ENCODE assay signal across 9 mouse cellular contexts in the genomic region with DNA sequence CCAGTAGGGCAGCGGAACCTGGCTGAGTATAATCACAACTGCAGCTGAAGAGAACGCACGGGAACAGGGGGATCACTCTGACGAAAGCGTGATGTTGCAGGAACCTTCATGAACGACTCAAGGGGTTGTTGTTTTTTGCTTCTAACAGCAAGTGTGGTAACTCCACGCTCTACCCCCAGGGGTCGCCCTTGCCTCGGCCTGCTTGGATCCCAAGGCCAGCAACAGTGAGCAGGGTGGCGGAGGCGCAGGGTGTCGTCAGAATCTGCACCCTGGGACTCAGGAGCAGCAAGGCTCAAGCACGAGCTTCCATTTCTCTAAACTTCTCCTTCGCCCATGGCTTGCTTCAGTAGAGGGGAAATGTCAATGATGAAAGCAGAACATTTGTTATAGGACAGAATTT. TPM values are rescaled to one million over a fixed set of nuclear protein-coding genes. Genes with fewer than 3 reads are reported as not detected.
DNase-seq lines count a peak whose midpoint lies in the region; ATAC-seq and TF ChIP-seq lines count a peak whose summit lies in the region.
"Had no signal": no experiment of that assay in that cellular context is flagged by ENCODE, and none has a peak within 500 bp of the region (broad histone marks: within the 10 kb centered on the region; RNA-seq: fewer than 3 reads in every experiment).

No protein-coding gene starts in this region.

- H3K9me3 ChIP-seq in kidney, embryonic 14.5 days (ENCODE audit: control insufficient read depth, low read length): no peaks in the 10 kb centered on the region
- H3K9me3 ChIP-seq in intestine, embryonic 14.5 days (ENCODE audit: control insufficient read depth, low read length): no peaks in the 10 kb centered on the region
- no peaks in the 10 kb centered on the region for H3K9me3 ChIP-seq in limb, embryonic 11.5 days (ENCODE audit: control insufficient read depth, low read length)
- H3K9me3 ChIP-seq in stomach, embryonic 14.5 days (ENCODE audit: control insufficient read depth, low read depth, low read length): no peaks in the 10 kb centered on the region

- no peak for ATAC-seq in kidney, embryonic 14.5 days (ENCODE audit: low FRiP score, low TSS enrichment)
- ATAC-seq in intestine, embryonic 14.5 days (replicated peaks; ENCODE audit: low FRiP score, low TSS enrichment, low read depth): 0 out of 2 replicates have a peak, but pooled peaks have one; percentile 51
- ATAC-seq in limb, embryonic 11.5 days (ENCODE audit: insufficient number of reproducible peaks, low FRiP score, low TSS enrichment, low read depth): no peak
- peak; percentile 55; the same call in 1 of the 2 replicates for ATAC-seq in stomach, embryonic 14.5 days (ENCODE audit: insufficient number of reproducible peaks, insufficient read depth, low FRiP score, low read depth)

- no peak overlapping the region for H3K4me2 ChIP-seq in kidney, embryonic 14.5 days (replicated peaks; ENCODE audit: low read depth, low read length)
- no peak overlapping the region for H3K4me2 ChIP-seq in intestine, embryonic 14.5 days (ENCODE audit: low read length)
- no peak overlapping the region for H3K4me2 ChIP-seq in limb, embryonic 11.5 days (ENCODE audit: low read depth, severe bottlenecking)
- no peak overlapping the region for H3K4me2 ChIP-seq in stomach, embryonic 14.5 days (replicated peaks; ENCODE audit: low read depth, low read length)

- no peak overlapping the region for H3K9ac ChIP-seq in kidney, embryonic 14.5 days (ENCODE audit: low read depth, low read length)
- H3K9ac ChIP-seq in intestine, embryonic 14.5 days (ENCODE audit: low read length): no peak overlapping the region
- H3K9ac ChIP-seq in limb, embryonic 11.5 days (ENCODE audit: low read length): no peak overlapping the region
- no peak overlapping the region for H3K9ac ChIP-seq in stomach, embryonic 14.5 days (replicated peaks; ENCODE audit: low read depth, low read length)

- H3K27me3 ChIP-seq in kidney, embryonic 14.5 days (ENCODE audit: control insufficient read depth, insufficient read depth, low read length): no peaks in the 10 kb centered on the region
- H3K27me3 ChIP-seq in intestine, embryonic 14.5 days (replicated peaks; ENCODE audit: control insufficient read depth, insufficient read depth, low read length): no peaks in the 10 kb centered on the region
- H3K27me3 ChIP-seq in limb, embryonic 11.5 days (ENCODE audit: control insufficient read depth, insufficient read depth, low read length): no peaks in the 10 kb centered on the region
- H3K27me3 ChIP-seq in stomach, embryonic 14.5 days (ENCODE audit: control insufficient read depth, insufficient read depth, low read length): no peaks in the 10 kb centered on the region

- peaks cover 22% of the 10 kb centered on the region; the same call in 1 of the 2 replicates for H3K36me3 ChIP-seq in kidney, embryonic 14.5 days (ENCODE audit: control insufficient read depth, insufficient read depth, low read length)
- peaks cover 42% of the 10 kb centered on the region for H3K36me3 ChIP-seq in intestine, embryonic 14.5 days (ENCODE audit: control insufficient read depth, insufficient read depth, low read length)
- H3K36me3 ChIP-seq in limb, embryonic 11.5 days (ENCODE audit: control insufficient read depth, insufficient read depth, low read length): peaks cover 11% of the 10 kb centered on the region
- H3K36me3 ChIP-seq in stomach, embryonic 14.5 days (ENCODE audit: control insufficient read depth, insufficient read depth, low read length): peaks cover 11% of the 10 kb centered on the region

- intact Hi-C loops in gastrocnemius, adult 2 months (cut with DNase I): loop anchor here (1.0 to 2.0 kb wide), 3 partner anchors 54 to 100 kb away; a partner anchor contains a TSS

- WGBS in kidney, embryonic 14.5 days: 49% methylated on average over 14 of the region's 14 CpGs
- WGBS in intestine, embryonic 14.5 days: 38% methylated on average over 14 of the region's 14 CpGs
- WGBS in limb, embryonic 11.5 days: 46% methylated on average over 14 of the region's 14 CpGs
- 43% methylated on average over 14 of the region's 14 CpGs for WGBS in stomach, embryonic 14.5 days

- no peak overlapping the region for H3K27ac ChIP-seq in kidney, embryonic 14.5 days (ENCODE audit: low read depth, low read length)
- peak overlapping the region; percentile 75 for H3K27ac ChIP-seq in gastrocnemius, adult 2 months
- no peak overlapping the region for H3K27ac ChIP-seq in intestine, embryonic 14.5 days (ENCODE audit: low read depth)
- no peak overlapping the region for H3K27ac ChIP-seq in limb, embryonic 11.5 days (replicated peaks; ENCODE audit: low read depth, low read length)
- no peak overlapping the region for H3K27ac ChIP-seq in stomach, embryonic 14.5 days (ENCODE audit: low read length)

- no peak overlapping the region for H3K4me3 ChIP-seq in kidney, embryonic 14.5 days (ENCODE audit: low read length)
- no peak overlapping the region for H3K4me3 ChIP-seq in gastrocnemius, adult 2 months
- H3K4me3 ChIP-seq in intestine, embryonic 14.5 days (ENCODE audit: low read depth, low read length): no peak overlapping the region
- H3K4me3 ChIP-seq in limb, embryonic 11.5 days (ENCODE audit: low read depth, low read length): no peak overlapping the region
- no peak overlapping the region for H3K4me3 ChIP-seq in stomach, embryonic 14.5 days (ENCODE audit: low read depth, low read length)
- H3K4me3 ChIP-seq: myocyte had no signal

- H3K4me1 ChIP-seq in kidney, embryonic 14.5 days (ENCODE audit: control insufficient read depth, insufficient read depth, low read length): peaks cover 11% of the 10 kb centered on the region
- H3K4me1 ChIP-seq in intestine, embryonic 14.5 days (replicated peaks; ENCODE audit: control insufficient read depth, insufficient read depth, low read length): peaks cover 10% of the 10 kb centered on the region
- H3K4me1 ChIP-seq in limb, embryonic 11.5 days (ENCODE audit: control insufficient read depth, insufficient read depth, low read length): peaks cover 5% of the 10 kb centered on the region; the same call in 1 of the 2 replicates
- peaks cover 11% of the 10 kb centered on the region; the same call in 1 of the 2 replicates for H3K4me1 ChIP-seq in stomach, embryonic 14.5 days (ENCODE audit: control insufficient read depth, insufficient read depth, low read length)

- TF ChIP-seq CTCF in gastrocnemius, adult 2 months (IDR thresholded peaks at IDR 0.05): peak; percentile 98

- DNase-seq in kidney, adult 18-20 months: peak; percentile 86
- DNase-seq in cerebellum, adult 8-10 months: peak; percentile 89
- DNase-seq in gastrocnemius, adult 2 months: peak; percentile 93
- peak; percentile 96 for DNase-seq in intestine, embryonic 14.5 days (ENCODE audit: low spot score)
- peak; percentile 89 for DNase-seq in limb, embryonic 11.5 days (ENCODE audit: low spot score)
- DNase-seq in natural killer cell, adult 2 months (ENCODE audit: low spot score in 2 of 2): peak; percentile 78 to 84

RNA-seq across cellular contexts. Expression of a gene that starts 22.1 kb away (rescaled TPM):
- polyA plus RNA-seq in kidney, embryonic 14.5 days (2014; fragmentation: Nextera tagmentation; extraction: Ambion mirVana): 1.2 and 1.4 TPM in 2 replicates
- 1 to 10 TPM in 1 of 2 experiments, under 1 TPM in 1; 0.89 to 1.3 TPM for total RNA-seq in gastrocnemius, adult 2 months (2021)
- 4.0 and 4.7 TPM in 2 replicates for polyA plus RNA-seq in intestine, embryonic 14.5 days (2014; fragmentation: Nextera tagmentation; extraction: Ambion mirVana)
- polyA plus RNA-seq in limb, embryonic 11.5 days (2014; fragmentation: Nextera tagmentation; extraction: Ambion mirVana): 0.79 and 1.6 TPM in 2 replicates
- polyA plus RNA-seq in stomach, embryonic 14.5 days (2014; fragmentation: Nextera tagmentation; extraction: Ambion mirVana): 2.9 and 4.5 TPM in 2 replicates
- polyA plus RNA-seq: myocyte had no signal

RNA-seq across cellular contexts. Expression of a gene that starts 54.1 kb away (rescaled TPM):
- polyA plus RNA-seq in kidney, embryonic 14.5 days (2014; fragmentation: Nextera tagmentation; extraction: Ambion mirVana): 42.1 and 108 TPM in 2 replicates
- total RNA-seq in gastrocnemius, adult 2 months (2021): 10 to 100 TPM in 1 of 2 experiments, 1 to 10 TPM in 1; 7.8 to 11.8 TPM
- 185 and 200 TPM in 2 replicates for polyA plus RNA-seq in intestine, embryonic 14.5 days (2014; fragmentation: Nextera tagmentation; extraction: Ambion mirVana)
- 94.9 and 107 TPM in 2 replicates for polyA plus RNA-seq in limb, embryonic 11.5 days (2014; fragmentation: Nextera tagmentation; extraction: Ambion mirVana)
- 131 and 145 TPM in 2 replicates for polyA plus RNA-seq in stomach, embryonic 14.5 days (2014; fragmentation: Nextera tagmentation; extraction: Ambion mirVana)

RNA-seq across cellular contexts. Expression of a gene that starts 54.2 kb away (rescaled TPM):
- 17.6 and 24.8 TPM in 2 replicates for polyA plus RNA-seq in kidney, embryonic 14.5 days (2014; fragmentation: Nextera tagmentation; extraction: Ambion mirVana)
- total RNA-seq in gastrocnemius, adult 2 months (2021): 1 to 10 TPM in 1 of 2 experiments, under 1 TPM in 1; 0.46 to 2.4 TPM
- 41.9 and 46.1 TPM in 2 replicates for polyA plus RNA-seq in intestine, embryonic 14.5 days (2014; fragmentation: Nextera tagmentation; extraction: Ambion mirVana)
- polyA plus RNA-seq in limb, embryonic 11.5 days (2014; fragmentation: Nextera tagmentation; extraction: Ambion mirVana): 112 and 131 TPM in 2 replicates
- polyA plus RNA-seq in stomach, embryonic 14.5 days (2014; fragmentation: Nextera tagmentation; extraction: Ambion mirVana): 46.1 and 49.0 TPM in 2 replicates

Comparison
In these comparisons a context has a peak if more than half of its experiments do, and no peak if none do; other contexts are left out.
1. ATAC-seq: peak in intestine, embryonic 14.5 days (single experiment) and stomach, embryonic 14.5 days (single experiment); none in kidney, embryonic 14.5 days (single experiment) and limb, embryonic 11.5 days (single experiment).
2. Peak in every context shown above with its lines, with median percentiles within 50 percentile points of each other: DNase-seq.